ENCODE assay signal across 10 mouse cellular contexts in genomic region chr10:92164991-92165390, GRCm38 (mm10).
DNase-seq lines count a peak whose midpoint lies in the region; ATAC-seq and TF ChIP-seq lines count a peak whose summit lies in the region.
"Had no signal": no experiment of that assay in that cellular context is flagged by ENCODE, and none has a peak within 500 bp of the region (broad histone marks: within the 10 kb centered on the region; RNA-seq: fewer than 3 reads in every experiment).

No protein-coding gene starts in this region.

- H3K4me2 ChIP-seq in forebrain, postnatal 0 days (ENCODE audit: low read depth): peak overlapping the region; percentile 63
- peak overlapping the region; percentile 56 for H3K4me2 ChIP-seq in midbrain, embryonic 14.5 days (ENCODE audit: low read length)

- peak; percentile 10 to 20 for DNase-seq in cerebellum, postnatal 14 days
- DNase-seq in cerebellum, adult 9-11 months: no peak
- DNase-seq in embryo, embryonic 10 days (ENCODE audit: low spot score): peak; percentile 24
- DNase-seq in forebrain, postnatal 0 days: peak; percentile 48
- peak; percentile 86 for DNase-seq in midbrain, embryonic 14.5 days
- DNase-seq in testis, postnatal 10 days (ENCODE audit: low spot score): no peak
- no peak for DNase-seq in heart, postnatal 14 days
- DNase-seq in kidney, adult 2 months: no peak
- DNase-seq: kidney, adult 18-20 months had no signal

- TF ChIP-seq POLR2A in kidney, adult 2 months (IDR thresholded peaks at IDR 0.05; ENCODE audit: low read depth, low read length): no peak

- TF ChIP-seq CTCF in forebrain, postnatal 0 days (IDR thresholded peaks at IDR 0.05; ENCODE audit: low read depth): no peak
- no peak for TF ChIP-seq CTCF in kidney, adult 2 months (conservative IDR thresholded peaks at IDR 0.05; ENCODE audit: insufficient read depth, insufficient read length, low read depth, low read length)

- WGBS in forebrain, postnatal 0 days: 17% methylated on average over 5 of the region's 5 CpGs
- WGBS in midbrain, embryonic 14.5 days: 3% methylated on average over 5 of the region's 5 CpGs
- 43% methylated on average over 5 of the region's 5 CpGs for WGBS in kidney, adult 2 months

- intact Hi-C loops in heart, postnatal 14 days (cut with DNase I): no loop called here

- no peaks in the 10 kb centered on the region for H3K9me3 ChIP-seq in forebrain, postnatal 0 days (ENCODE audit: low read length)
- H3K9me3 ChIP-seq in midbrain, embryonic 14.5 days (ENCODE audit: control insufficient read depth, low read length): no peaks in the 10 kb centered on the region

- peak overlapping the region; percentile 49 for H3K9ac ChIP-seq in forebrain, postnatal 0 days
- peak overlapping the region; percentile 99 for H3K9ac ChIP-seq in midbrain, embryonic 14.5 days (replicated peaks; ENCODE audit: low read length)

- H3K4me3 ChIP-seq in forebrain, postnatal 0 days (ENCODE audit: low read depth, low read length): peak overlapping the region; percentile 49
- H3K4me3 ChIP-seq in midbrain, embryonic 14.5 days (replicated peaks; ENCODE audit: low read depth, low read length): peak overlapping the region; percentile 64
- H3K4me3 ChIP-seq in kidney, adult 2 months (ENCODE audit: insufficient read depth, low read depth, low read length): no peak overlapping the region
- H3K4me3 ChIP-seq: megakaryocyte, embryonic 14.5 days had no signal

- H3K4me1 ChIP-seq in forebrain, postnatal 0 days (ENCODE audit: insufficient read depth): no peaks in the 10 kb centered on the region
- H3K4me1 ChIP-seq in midbrain, embryonic 14.5 days (ENCODE audit: control insufficient read depth, insufficient read depth, low read length): peaks cover 14% of the 10 kb centered on the region
- no peaks in the 10 kb centered on the region; the same call in 1 of the 2 replicates for H3K4me1 ChIP-seq in kidney, adult 2 months (ENCODE audit: control insufficient read depth, insufficient read depth, low read length)

- no peaks in the 10 kb centered on the region for H3K36me3 ChIP-seq in forebrain, postnatal 0 days (ENCODE audit: insufficient read depth)
- peaks cover 4% of the 10 kb centered on the region for H3K36me3 ChIP-seq in midbrain, embryonic 14.5 days (ENCODE audit: control insufficient read depth, insufficient read depth, low read length)
- H3K36me3 ChIP-seq in kidney, adult 2 months (ENCODE audit: control insufficient read depth, insufficient read depth, low read length): no peaks in the 10 kb centered on the region

- H3K27ac ChIP-seq in forebrain, postnatal 0 days (ENCODE audit: low read depth, low read length): peak overlapping the region; percentile 62; the same call in 1 of the 2 replicates
- peak overlapping the region; percentile 98 for H3K27ac ChIP-seq in midbrain, embryonic 14.5 days (replicated peaks; ENCODE audit: low read depth, low read length)
- H3K27ac ChIP-seq in kidney, adult 2 months (ENCODE audit: insufficient read depth, low read depth, low read length): no peak overlapping the region

- H3K27me3 ChIP-seq in forebrain, postnatal 0 days (ENCODE audit: insufficient read depth, low read length): peaks cover 4% of the 10 kb centered on the region; the same call in 1 of the 2 replicates
- no peaks in the 10 kb centered on the region for H3K27me3 ChIP-seq in midbrain, embryonic 14.5 days (ENCODE audit: control insufficient read depth, insufficient read depth, low read length)
- peaks cover 5% of the 10 kb centered on the region; the same call in 1 of the 2 replicates for H3K27me3 ChIP-seq in kidney, adult 2 months (replicated peaks; ENCODE audit: control insufficient read depth, insufficient read depth, low read length)

- ATAC-seq in forebrain, postnatal 0 days: peak; percentile 54
- peak; percentile 84 for ATAC-seq in midbrain, embryonic 14.5 days (ENCODE audit: low FRiP score, low TSS enrichment)

Comparison
In these comparisons a context has a peak if more than half of its experiments do, and no peak if none do; other contexts are left out.
1. DNase-seq: peak in cerebellum, postnatal 14 days (2 of 2), embryo, embryonic 10 days (single experiment), forebrain, postnatal 0 days (single experiment) and midbrain, embryonic 14.5 days (single experiment); none in cerebellum, adult 9-11 months (single experiment), testis, postnatal 10 days (single experiment), heart, postnatal 14 days (0 of 2) and kidney, adult 2 months (single experiment).